Mouse (Mus musculus): ENCODE data around the gene Capns2. TPM values are rescaled to one million over a fixed set of nuclear protein-coding genes. Genes with fewer than 3 reads are reported as not detected.

Capns2 gene
- polyA plus RNA-seq, 1 experiment, result 1.7 TPM

GRCm38 (mm10) chr8:92949071-92949470 is 47.9 kb downstream of the Capns2 start:
- no peaks in the 10 kb centered on the region for H3K27me3 ChIP-seq (ENCODE audit: control insufficient read depth, insufficient read depth, low read length)
- H3K4me1 ChIP-seq (ENCODE audit: control insufficient read depth, insufficient read depth, low read length), result no peaks in the 10 kb centered on the region
- TF ChIP-seq CTCF (IDR thresholded peaks at IDR 0.05; ENCODE audit: control insufficient read depth, insufficient read depth, insufficient replicate concordance, low read depth, low read length), result no peak
- TF ChIP-seq POLR2A (IDR thresholded peaks at IDR 0.05; ENCODE audit: control insufficient read depth, low read depth, low read length), result no peak
- H3K4me3 ChIP-seq (ENCODE audit: control insufficient read depth, low read depth, low read length), result no peak overlapping the region
- no peaks in the 10 kb centered on the region for H3K36me3 ChIP-seq (ENCODE audit: control insufficient read depth, insufficient read depth, low read length)
- no peak overlapping the region for H3K27ac ChIP-seq (ENCODE audit: control insufficient read depth, insufficient read depth, low read depth, low read length)

GRCm38 (mm10) chr8:92950639-92951371 is 49.6 kb downstream of the Capns2 start:
- Histone ChIP-seq H3K27me3 (ENCODE audit: control insufficient read depth, insufficient read depth, low read length) (no peaks in the 10 kb centered on the region), H3K27ac (ENCODE audit: control insufficient read depth, insufficient read depth, low read depth, low read length) (no peak overlapping the region), H3K4me1 (ENCODE audit: control insufficient read depth, insufficient read depth, low read length) (no peaks in the 10 kb centered on the region), H3K36me3 (ENCODE audit: control insufficient read depth, insufficient read depth, low read length) (no peaks in the 10 kb centered on the region), H3K4me3 (ENCODE audit: control insufficient read depth, low read depth, low read length) (no peak overlapping the region)
- TF ChIP-seq POLR2A (IDR thresholded peaks at IDR 0.05; ENCODE audit: control insufficient read depth, low read depth, low read length), result no peak
- no peak for TF ChIP-seq CTCF (IDR thresholded peaks at IDR 0.05; ENCODE audit: control insufficient read depth, insufficient read depth, insufficient replicate concordance, low read depth, low read length)

Other genes with a start within 250 kb of the Capns2 start
- not detected in 2 replicates for gene Irx6, start 227.1 kb upstream of the Capns2 start, polyA plus RNA-seq (2012; rRNA removed)
- gene Mmp2, start 74.1 kb upstream of the Capns2 start, polyA plus RNA-seq (2012; rRNA removed), result 4.3 and 4.7 TPM in 2 replicates
- gene Lpcat2, start 46.1 kb upstream of the Capns2 start, polyA plus RNA-seq (2012; rRNA removed), result 0.13 and 0.25 TPM in 2 replicates
- gene Slc6a2, start 58.7 kb downstream of the Capns2 start, polyA plus RNA-seq (2012; rRNA removed), result 0.02 and 0.05 TPM in 2 replicates
- 1.5 TPM in 2 replicates for gene Ces1a, start 146.8 kb downstream of the Capns2 start, polyA plus RNA-seq (2012; rRNA removed)
- gene Ces1b, start 178.6 kb downstream of the Capns2 start, polyA plus RNA-seq (2012; rRNA removed), result not detected in 2 replicates
- gene Ces1c, start 229.9 kb downstream of the Capns2 start, polyA plus RNA-seq (2012; rRNA removed), result not detected in 2 replicates